Mouse (Mus musculus): ENCODE measurements around the gene Atg5. TPM values are rescaled to one million over a fixed set of nuclear protein-coding genes. Genes with fewer than 3 reads are reported as not detected.
A peak's percentile ranks its signal among the peaks of the same experiment; 100 is the strongest.

The Atg5 gene
- polyA plus RNA-seq, 1 experiment from 2014 or later = 54.0 TPM

- 0 out of 2 replicates have a peak, but pooled peaks cover 3% of the 10 kb centered on the region for H3K36me3 ChIP-seq
- H3K4me2 ChIP-seq = no peak overlapping the region
- no peak overlapping the region for H3K27ac ChIP-seq (replicated peaks)
- WGBS = 66% methylated on average over 6 of the region's 6 CpGs
- no peak overlapping the region for H3K4me3 ChIP-seq
- ATAC-seq (ENCODE audit: low read depth) = no peak
- H3K9me3 ChIP-seq = no peaks in the 10 kb centered on the region
- H3K4me1 ChIP-seq (replicated peaks) = peaks cover 14% of the 10 kb centered on the region; the same call in 1 of the 2 replicates
- no peak overlapping the region for H3K9ac ChIP-seq
- H3K27me3 ChIP-seq = no peaks in the 10 kb centered on the region
Observed at GRCm38 (mm10) chr10:44338571-44338970, 70.4 kb downstream of the Atg5 start.

GRCm38 (mm10) chr10:44339326-44339725, 71.2 kb downstream of the Atg5 start:
- H3K4me3 ChIP-seq = no peak overlapping the region
- 79% methylated on average over 5 of the region's 5 CpGs for WGBS
- H3K9ac ChIP-seq = no peak overlapping the region
- ATAC-seq (ENCODE audit: low read depth) = no peak
- no peak overlapping the region for H3K27ac ChIP-seq (replicated peaks)
- 0 out of 2 replicates have a peak, but pooled peaks cover 3% of the 10 kb centered on the region for H3K36me3 ChIP-seq
- H3K27me3 ChIP-seq = no peaks in the 10 kb centered on the region
- peaks cover 14% of the 10 kb centered on the region; the same call in 1 of the 2 replicates for H3K4me1 ChIP-seq (replicated peaks)
- H3K9me3 ChIP-seq = no peaks in the 10 kb centered on the region
- H3K4me2 ChIP-seq = no peak overlapping the region

GRCm38 (mm10) chr10:44340928-44341327, 72.8 kb downstream of the Atg5 start:
- Histone ChIP-seq H3K4me2 (no peak overlapping the region), H3K9ac (no peak overlapping the region), H3K36me3 (0 out of 2 replicates have a peak, but pooled peaks cover 3% of the 10 kb centered on the region), H3K4me3 (no peak overlapping the region), H3K4me1 (replicated peaks) (peaks cover 14% of the 10 kb centered on the region; the same call in 1 of the 2 replicates), H3K27me3 (no peaks in the 10 kb centered on the region), H3K9me3 (no peaks in the 10 kb centered on the region), H3K27ac (replicated peaks) (no peak overlapping the region)
- ATAC-seq (ENCODE audit: low read depth) = no peak
- 64% methylated on average over 4 of the region's 4 CpGs for WGBS

- Histone ChIP-seq H3K36me3 (no peaks in the 10 kb centered on the region), H3K9me3 (no peaks in the 10 kb centered on the region), H3K27ac (replicated peaks) (no peak overlapping the region), H3K9ac (no peak overlapping the region), H3K4me2 (no peak overlapping the region), H3K4me3 (no peak overlapping the region), H3K27me3 (no peaks in the 10 kb centered on the region), H3K4me1 (replicated peaks) (peaks cover 14% of the 10 kb centered on the region; the same call in 1 of the 2 replicates)
- ATAC-seq (ENCODE audit: low read depth) = no peak
- 95% methylated on average over 6 of the region's 6 CpGs for WGBS
Observed at GRCm38 (mm10) chr10:44341826-44342521, 73.8 kb downstream of the Atg5 start.

GRCm38 (mm10) chr10:44343351-44343750, 75.2 kb downstream of the Atg5 start:
- H3K9me3 ChIP-seq = no peaks in the 10 kb centered on the region
- peaks cover 20% of the 10 kb centered on the region for H3K4me1 ChIP-seq (replicated peaks)
- H3K4me3 ChIP-seq = no peak overlapping the region
- 97% methylated on average over 3 of the region's 3 CpGs for WGBS
- H3K27me3 ChIP-seq = no peaks in the 10 kb centered on the region
- no peak overlapping the region for H3K4me2 ChIP-seq
- no peaks in the 10 kb centered on the region for H3K36me3 ChIP-seq
- no peak overlapping the region for H3K9ac ChIP-seq
- no peak overlapping the region for H3K27ac ChIP-seq (replicated peaks)
- ATAC-seq (ENCODE audit: low read depth) = no peak

- Histone ChIP-seq H3K27me3 (no peaks in the 10 kb centered on the region), H3K4me1 (replicated peaks) (peaks cover 14% of the 10 kb centered on the region), H3K4me2 (no peak overlapping the region), H3K9me3 (no peaks in the 10 kb centered on the region), H3K4me3 (no peak overlapping the region), H3K27ac (replicated peaks) (no peak overlapping the region), H3K36me3 (no peaks in the 10 kb centered on the region), H3K9ac (no peak overlapping the region)
- ATAC-seq (ENCODE audit: low read depth) = no peak
- WGBS = 78% methylated on average over 10 of the region's 10 CpGs
Observed at GRCm38 (mm10) chr10:44347549-44348172, 79.5 kb downstream of the Atg5 start.

GRCm38 (mm10) chr10:44348474-44349415, 80.6 kb downstream of the Atg5 start:
- H3K27ac ChIP-seq (replicated peaks) = 0 out of 2 replicates have a peak overlapping the region, but pooled peaks have one; percentile 15
- no peak overlapping the region for H3K4me3 ChIP-seq
- peak; percentile 59; the same call in 1 of the 2 replicates for ATAC-seq (ENCODE audit: low read depth)
- no peaks in the 10 kb centered on the region for H3K36me3 ChIP-seq
- WGBS = 56% methylated on average over 14 of the region's 14 CpGs
- H3K9ac ChIP-seq = no peak overlapping the region
- peaks cover 14% of the 10 kb centered on the region for H3K4me1 ChIP-seq (replicated peaks)
- H3K9me3 ChIP-seq = no peaks in the 10 kb centered on the region
- no peak overlapping the region for H3K4me2 ChIP-seq
- H3K27me3 ChIP-seq = no peaks in the 10 kb centered on the region

GRCm38 (mm10) chr10:44353467-44353866, 85.3 kb downstream of the Atg5 start:
- Histone ChIP-seq H3K9me3 (no peaks in the 10 kb centered on the region), H3K36me3 (no peaks in the 10 kb centered on the region), H3K4me1 (replicated peaks) (peaks cover 19% of the 10 kb centered on the region), H3K4me2 (no peak overlapping the region), H3K27me3 (no peaks in the 10 kb centered on the region), H3K4me3 (no peak overlapping the region), H3K9ac (no peak overlapping the region), H3K27ac (replicated peaks) (no peak overlapping the region)
- no peak for ATAC-seq (ENCODE audit: low read depth)
- WGBS = 76% methylated on average over 4 of the region's 4 CpGs

- WGBS = 83% methylated on average over 10 of the region's 10 CpGs
- H3K9ac ChIP-seq = no peak overlapping the region
- ATAC-seq (ENCODE audit: low read depth) = no peak
- H3K36me3 ChIP-seq = no peaks in the 10 kb centered on the region
- H3K4me3 ChIP-seq = no peak overlapping the region
- no peaks in the 10 kb centered on the region for H3K27me3 ChIP-seq
- H3K9me3 ChIP-seq = no peaks in the 10 kb centered on the region
- H3K4me1 ChIP-seq (replicated peaks) = peaks cover 15% of the 10 kb centered on the region
- no peak overlapping the region for H3K4me2 ChIP-seq
- no peak overlapping the region; the same call in 1 of the 2 replicates for H3K27ac ChIP-seq (replicated peaks)
Observed at GRCm38 (mm10) chr10:44354393-44354792, 86.2 kb downstream of the Atg5 start.

GRCm38 (mm10) chr10:44355216-44355615, 87.1 kb downstream of the Atg5 start:
- H3K27me3 ChIP-seq = no peaks in the 10 kb centered on the region
- no peak overlapping the region for H3K4me3 ChIP-seq
- no peak overlapping the region for H3K27ac ChIP-seq (replicated peaks)
- peaks cover 15% of the 10 kb centered on the region for H3K4me1 ChIP-seq (replicated peaks)
- H3K9me3 ChIP-seq = no peaks in the 10 kb centered on the region
- H3K4me2 ChIP-seq = no peak overlapping the region
- no peaks in the 10 kb centered on the region for H3K36me3 ChIP-seq
- no peak for ATAC-seq (ENCODE audit: low read depth)
- 74% methylated on average over 7 of the region's 7 CpGs for WGBS
- no peak overlapping the region for H3K9ac ChIP-seq

GRCm38 (mm10) chr10:44356625-44357024, 88.5 kb downstream of the Atg5 start:
- no peak overlapping the region for H3K9ac ChIP-seq
- H3K4me1 ChIP-seq (replicated peaks) = peaks cover 15% of the 10 kb centered on the region
- no peak overlapping the region for H3K27ac ChIP-seq (replicated peaks)
- no peaks in the 10 kb centered on the region for H3K27me3 ChIP-seq
- no peaks in the 10 kb centered on the region for H3K9me3 ChIP-seq
- H3K36me3 ChIP-seq = no peaks in the 10 kb centered on the region
- 91% methylated on average over 5 of the region's 5 CpGs for WGBS
- ATAC-seq (ENCODE audit: low read depth) = no peak
- H3K4me2 ChIP-seq = no peak overlapping the region
- H3K4me3 ChIP-seq = no peak overlapping the region

- Histone ChIP-seq H3K4me1 (replicated peaks) (peaks cover 15% of the 10 kb centered on the region), H3K36me3 (no peaks in the 10 kb centered on the region), H3K27me3 (no peaks in the 10 kb centered on the region), H3K4me3 (no peak overlapping the region), H3K4me2 (no peak overlapping the region), H3K9me3 (no peaks in the 10 kb centered on the region), H3K9ac (peak overlapping the region; percentile 46; the same call in 1 of the 2 replicates), H3K27ac (replicated peaks) (no peak overlapping the region; the same call in 1 of the 2 replicates)
- no peak for ATAC-seq (ENCODE audit: low read depth)
- 11% methylated on average over 13 of the region's 13 CpGs for WGBS
Observed at GRCm38 (mm10) chr10:44357316-44357715, 89.2 kb downstream of the Atg5 start.
